Comparison of ENCODE assay signal across 8 mouse cellular contexts in the genomic region with DNA sequence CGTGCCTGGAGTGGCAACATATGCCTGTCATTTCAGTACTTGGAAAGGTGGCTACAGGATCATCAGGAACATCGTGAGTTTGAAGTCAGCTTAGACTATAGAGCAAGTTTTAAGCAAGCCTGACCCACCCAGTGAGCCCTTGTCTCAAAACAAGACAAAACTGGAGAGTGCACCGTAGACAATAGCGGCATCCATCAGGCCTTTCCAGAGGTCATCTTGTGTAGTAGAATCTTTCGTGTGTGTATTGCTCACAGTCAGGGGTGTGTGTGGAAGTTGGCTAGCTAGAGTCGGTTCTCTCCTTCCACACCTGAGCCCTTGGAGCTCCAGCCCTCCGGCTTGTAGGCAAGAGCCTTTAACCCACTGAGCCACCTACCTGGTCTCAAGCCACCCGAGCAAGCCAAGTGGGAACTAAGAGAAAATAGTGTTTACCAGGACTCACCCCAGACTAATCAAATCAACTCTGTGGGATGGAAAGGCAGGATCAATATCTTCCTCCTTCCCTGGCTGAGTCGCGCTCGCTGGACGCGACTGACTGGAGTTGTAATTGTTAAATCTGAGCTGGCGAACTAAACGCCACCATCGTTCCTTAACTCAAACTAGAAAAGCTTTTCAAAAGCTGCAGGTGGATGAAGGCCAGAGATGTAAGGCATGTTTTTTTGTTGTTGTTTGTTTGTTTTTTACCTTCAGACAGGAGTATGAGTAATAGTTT. TPM values are rescaled to one million over a fixed set of nuclear protein-coding genes. Genes with fewer than 3 reads are reported as not detected.
A peak's percentile ranks its signal among the peaks of the same experiment; 100 is the strongest.
DNase-seq lines count a peak whose midpoint lies in the region; ATAC-seq and TF ChIP-seq lines count a peak whose summit lies in the region.

No protein-coding gene starts in this region.

- no peak for DNase-seq in cerebellum, adult 2 months
- no peak for DNase-seq in cerebellum, adult 9-11 months
- DNase-seq in thymus, postnatal 0 days (ENCODE audit: low spot score) = peak; percentile 2
- DNase-seq in thymus, postnatal 25 days = no peak
- DNase-seq in liver, embryonic 13.5 days = no peak
- no peak for DNase-seq in adrenal gland, adult 8-10 months
- DNase-seq in spleen, postnatal 4 days (ENCODE audit: low spot score in 2 of 2) = no peak

- no peaks in the 10 kb centered on the region; the same call in 1 of the 2 replicates for H3K27me3 ChIP-seq in cerebellum, adult 2 months (ENCODE audit: control insufficient read depth, insufficient read depth, low read length)
- H3K27me3 ChIP-seq in liver, embryonic 13.5 days = no peaks in the 10 kb centered on the region
- no peaks in the 10 kb centered on the region for H3K27me3 ChIP-seq in stomach, embryonic 14.5 days (ENCODE audit: control insufficient read depth, insufficient read depth, low read length)

- no peaks in the 10 kb centered on the region for H3K36me3 ChIP-seq in liver, embryonic 13.5 days
- H3K36me3 ChIP-seq in stomach, embryonic 14.5 days (ENCODE audit: control insufficient read depth, insufficient read depth, low read length) = no peaks in the 10 kb centered on the region

- 20% methylated on average over 16 of the region's 16 CpGs for WGBS in cerebellum, adult 2 months
- 17% methylated on average over 16 of the region's 16 CpGs for WGBS in liver, embryonic 13.5 days (ENCODE audit: insufficient replicate concordance)
- 18% methylated on average over 16 of the region's 16 CpGs for WGBS in stomach, embryonic 14.5 days

- no peak for TF ChIP-seq CTCF in cerebellum, adult 2 months (IDR thresholded peaks at IDR 0.05; ENCODE audit: borderline replicate concordance, insufficient read depth, low read depth, low read length)

- 0 out of 2 replicates have a peak overlapping the region, but pooled peaks have one; percentile 11 for H3K9ac ChIP-seq in liver, embryonic 13.5 days
- peak overlapping the region; percentile 37; the same call in 1 of the 2 replicates for H3K9ac ChIP-seq in stomach, embryonic 14.5 days (replicated peaks; ENCODE audit: low read depth, low read length)

- ATAC-seq in liver, embryonic 13.5 days (ENCODE audit: low read depth) = no peak
- ATAC-seq in stomach, embryonic 14.5 days (ENCODE audit: insufficient number of reproducible peaks, insufficient read depth, low FRiP score, low read depth) = peak; percentile 23; the same call in 1 of the 2 replicates

- H3K9me3 ChIP-seq in liver, embryonic 13.5 days (replicated peaks) = no peaks in the 10 kb centered on the region
- H3K9me3 ChIP-seq in stomach, embryonic 14.5 days (ENCODE audit: control insufficient read depth, low read depth, low read length) = no peaks in the 10 kb centered on the region

- no peak for TF ChIP-seq POLR2A in cerebellum, adult 2 months (IDR thresholded peaks at IDR 0.05; ENCODE audit: borderline replicate concordance, insufficient read depth, low read length)

- peak overlapping the region; percentile 55 for H3K4me2 ChIP-seq in liver, embryonic 13.5 days
- H3K4me2 ChIP-seq in stomach, embryonic 14.5 days (replicated peaks; ENCODE audit: low read depth, low read length) = peak overlapping the region; percentile 73

- H3K4me1 ChIP-seq in cerebellum, adult 2 months (ENCODE audit: control insufficient read depth, insufficient read depth, low read length) = no peaks in the 10 kb centered on the region
- H3K4me1 ChIP-seq in liver, embryonic 13.5 days (replicated peaks) = peaks cover 21% of the 10 kb centered on the region
- H3K4me1 ChIP-seq in stomach, embryonic 14.5 days (ENCODE audit: control insufficient read depth, insufficient read depth, low read length) = 0 out of 2 replicates have a peak, but pooled peaks cover 3% of the 10 kb centered on the region

- H3K4me3 ChIP-seq in cerebellum, adult 2 months (replicated peaks; ENCODE audit: insufficient read depth, low read depth, low read length) = peak overlapping the region; percentile 47
- peak overlapping the region; percentile 40 for H3K4me3 ChIP-seq in liver, embryonic 13.5 days (replicated peaks)
- peak overlapping the region; percentile 30 for H3K4me3 ChIP-seq in stomach, embryonic 14.5 days (ENCODE audit: low read depth, low read length)

- no peak overlapping the region for H3K27ac ChIP-seq in cerebellum, adult 2 months (ENCODE audit: insufficient read depth, low read length)
- peak overlapping the region; percentile 18; the same call in 1 of the 2 replicates for H3K27ac ChIP-seq in liver, embryonic 13.5 days
- H3K27ac ChIP-seq in stomach, embryonic 14.5 days (ENCODE audit: low read length) = peak overlapping the region; percentile 84

RNA-seq across cellular contexts. Expression of gene Cxadr, which starts 36.7 kb away (rescaled TPM):
- polyA plus RNA-seq in cerebellum, adult 2 months (2012; rRNA removed) = 9.7 and 11.4 TPM in 2 replicates
- polyA plus RNA-seq in thymus, postnatal 0 days (2015; fragmentation: Nextera tagmentation; extraction: Ambion mirVana) = 3.6 and 4.0 TPM in 2 replicates
- polyA plus RNA-seq in liver, embryonic 13.5 days (2015; fragmentation: Nextera tagmentation; extraction: Ambion mirVana) = 12.0 and 17.7 TPM in 2 replicates
- polyA plus RNA-seq in stomach, embryonic 14.5 days (2014; fragmentation: Nextera tagmentation; extraction: Ambion mirVana) = 50.1 and 56.3 TPM in 2 replicates
- total RNA-seq in adrenal gland, adult 8-10 months (2022) = 10 to 100 TPM in 2 of 4 experiments, 1 to 10 TPM in 2; 2.0 to 18.4 (median 9.3) TPM
